Mouse (Mus musculus) spleen, adult 2 months (tissue): ENCODE measurements at regions not wholly inside any gene's neighbourhood (a gene's known extent, or its start where the extent isn't known, plus 50 kb on each side); places are given as distances from the start of the nearest gene placed in this dataset.

Experiments used
- CTCF ChIP-seq: fragments of 200-500 bp; IDR thresholded peaks from 2 replicates; pipeline ENCODE4 v1.5.1; 2011; ENCODE audit warnings: mild to moderate bottlenecking, inconsistent platforms; ENCODE audit not compliant: insufficient read depth, insufficient read length, insufficient replicate concordance; ENCODE audit errors: extremely low read depth
- POLR2A ChIP-seq: fragments of 200-500 bp; IDR thresholded peaks from 2 replicates; pipeline ENCODE4 v1.6.1; 2011; ENCODE audit warnings: low read depth, low read length, inconsistent platforms

GRCm38 (mm10) chr19:35151841-35152240, 229.7 kb downstream of the Kif20b start:
- TF ChIP-seq POLR2A (no peak), CTCF (no peak)
